Mouse (Mus musculus): ENCODE measurements around the gene Dvl1. TPM values are rescaled to one million over a fixed set of nuclear protein-coding genes. Genes with fewer than 3 reads are reported as not detected.

Gene Dvl1
- total RNA-seq, 2 experiments from 2014 or later = 87.9 to 88.0 TPM

DNA sequence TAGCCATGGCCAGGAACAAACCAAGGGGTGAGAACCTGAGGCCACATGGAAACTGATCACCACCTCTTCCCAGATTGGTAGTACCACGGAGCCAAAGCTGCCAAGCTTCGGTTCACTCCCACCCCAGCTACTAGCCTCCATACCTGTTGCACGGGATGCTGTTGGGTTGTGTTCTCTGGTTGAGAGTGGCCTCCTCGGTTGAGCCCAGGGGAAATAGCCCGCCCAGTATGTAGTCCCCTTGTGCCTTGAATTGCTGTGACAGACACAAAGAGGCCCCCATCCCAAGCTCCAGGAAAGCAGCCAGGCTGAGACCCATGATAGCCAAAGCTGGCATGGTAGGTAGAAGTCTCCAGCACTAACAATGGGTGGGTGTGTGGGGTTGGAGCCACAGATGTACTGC is 15.8 kb downstream of the Dvl1 start, which contains the start of gene Tas1r3:
Tas1r3 (minus strand) TSS at position 362 of the 400 bp plus-strand sequence.
- no peak for DNase-seq (ENCODE audit: low spot score in 2 of 2)
- intact Hi-C loops (cut with DNase I) = no loop called here

DNA sequence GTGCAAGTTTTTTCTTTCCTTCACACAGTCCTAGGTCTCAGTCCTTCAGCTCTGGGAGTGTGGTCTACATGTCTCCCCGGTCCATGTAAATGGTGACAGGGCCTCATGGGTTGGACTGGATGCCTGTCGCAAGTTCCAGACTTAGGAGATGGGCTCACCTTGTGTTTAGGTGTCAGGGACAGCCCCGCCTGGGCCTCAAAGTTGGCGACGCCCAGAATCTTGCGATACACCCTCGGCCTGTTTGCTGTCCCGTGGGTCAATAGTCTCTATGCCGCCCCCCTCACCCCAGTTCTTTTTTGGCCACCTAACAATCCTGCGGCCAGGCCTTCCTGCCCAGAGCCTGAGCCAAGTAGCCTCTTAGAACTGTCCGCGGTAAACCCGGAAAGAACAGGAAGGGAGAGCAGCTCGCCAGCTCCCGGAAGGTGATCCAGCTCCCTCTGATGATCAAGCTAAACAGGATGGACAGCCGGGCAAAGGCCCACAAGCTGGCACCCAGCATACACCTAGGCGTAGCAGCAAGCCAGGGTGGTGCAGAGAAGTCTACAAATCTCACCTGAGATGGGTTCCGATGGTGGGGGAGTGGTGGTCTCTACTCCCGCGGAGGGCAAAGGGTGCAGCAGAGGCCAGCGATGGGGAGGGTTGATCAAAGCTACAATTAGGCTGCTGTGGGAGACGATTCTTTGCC is 21.6 kb downstream of the Dvl1 start:
- intact Hi-C loops (cut with DNase I) = no loop called here
- DNase-seq (ENCODE audit: low spot score in 2 of 2) = no peak

DNA sequence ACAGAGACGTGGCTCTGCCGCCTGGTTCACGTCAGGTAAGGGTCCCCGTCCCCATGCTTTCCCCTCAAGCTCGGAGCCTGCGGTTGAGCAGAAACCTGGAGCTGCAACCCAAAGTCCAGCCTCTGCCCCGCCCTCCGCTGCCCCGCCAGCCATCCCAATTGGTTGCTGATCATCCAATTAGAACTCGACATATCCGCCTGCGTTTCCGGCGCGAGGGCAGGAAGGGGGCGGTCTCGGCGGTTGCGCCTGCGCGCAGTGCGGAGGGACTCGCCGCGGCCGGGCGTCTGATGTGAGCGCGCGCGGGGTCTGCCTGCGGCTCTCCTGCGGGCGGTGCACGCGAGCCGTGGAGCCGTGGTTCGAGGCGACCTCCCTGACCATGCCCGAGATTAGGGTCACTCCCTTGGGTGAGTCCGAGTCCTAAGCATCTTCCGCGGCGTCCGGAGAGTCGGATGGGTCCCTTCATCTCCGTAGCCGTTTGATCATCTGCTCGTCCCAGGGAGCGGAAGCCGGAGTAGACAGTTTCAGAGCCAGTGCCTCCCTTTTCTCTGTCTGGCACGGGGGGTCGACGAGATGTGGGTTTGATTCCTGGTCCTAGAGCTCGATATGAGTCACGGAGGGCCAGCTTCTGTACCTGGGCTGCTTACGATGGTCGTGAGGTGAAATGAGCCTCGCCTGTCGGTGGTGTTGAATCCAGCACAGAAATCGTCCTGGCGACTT is 22.3 kb downstream of the Dvl1 start, which contains the start of the genes Cptp and Ints11:
Cptp (minus strand) TSS at position 124 of the 717 bp plus-strand sequence.
Ints11 (plus strand) TSS at position 230 of the 717 bp plus-strand sequence.
- DNase-seq (ENCODE audit: low spot score in 2 of 2) = peak; percentile 95 to 98
- intact Hi-C loops (cut with DNase I) = no loop called here

DNA sequence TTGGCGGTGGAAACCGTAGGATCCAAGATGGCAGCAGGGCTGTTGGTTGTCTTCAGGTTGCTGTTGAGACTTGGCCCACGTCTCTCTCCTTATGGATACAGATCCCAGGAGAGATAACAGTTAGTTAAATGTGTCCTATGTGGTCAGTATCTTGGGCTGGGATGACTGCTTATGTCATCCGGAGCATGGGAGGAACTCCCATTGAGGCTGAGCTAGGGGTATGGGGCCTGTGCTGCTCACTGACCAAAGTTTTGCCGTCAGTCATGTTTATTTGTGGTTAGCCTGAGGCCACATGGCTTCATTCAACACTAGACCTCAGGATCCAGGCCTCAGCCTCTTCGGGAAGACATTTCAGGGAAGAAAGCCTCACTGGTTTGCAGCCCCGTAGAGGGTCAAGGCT is 24.2 kb downstream of the Dvl1 start:
- intact Hi-C loops (cut with DNase I) = no loop called here
- no peak for DNase-seq (ENCODE audit: low spot score in 2 of 2)

DNA sequence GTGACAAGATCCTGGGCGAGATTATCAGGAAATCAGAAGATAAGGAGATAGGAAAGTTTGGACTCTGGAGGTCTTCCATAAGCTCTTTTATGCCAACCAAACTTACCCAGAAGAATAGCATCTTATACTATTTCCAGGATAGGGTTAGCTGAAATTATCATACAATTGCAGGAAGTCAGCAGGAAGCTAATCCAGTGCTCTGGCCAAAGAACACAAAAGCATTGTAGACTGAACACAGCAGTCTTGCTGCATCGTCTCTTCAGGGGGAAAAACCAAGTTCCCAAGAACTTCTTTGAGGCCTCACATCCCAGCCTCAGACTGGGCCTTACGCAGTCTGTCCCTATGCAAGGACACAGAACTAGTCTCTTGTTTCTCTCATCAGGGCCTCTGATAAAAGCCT is 36.4 kb downstream of the Dvl1 start:
- no peak for DNase-seq (ENCODE audit: low spot score in 2 of 2)
- intact Hi-C loops (cut with DNase I) = no loop called here

DNA sequence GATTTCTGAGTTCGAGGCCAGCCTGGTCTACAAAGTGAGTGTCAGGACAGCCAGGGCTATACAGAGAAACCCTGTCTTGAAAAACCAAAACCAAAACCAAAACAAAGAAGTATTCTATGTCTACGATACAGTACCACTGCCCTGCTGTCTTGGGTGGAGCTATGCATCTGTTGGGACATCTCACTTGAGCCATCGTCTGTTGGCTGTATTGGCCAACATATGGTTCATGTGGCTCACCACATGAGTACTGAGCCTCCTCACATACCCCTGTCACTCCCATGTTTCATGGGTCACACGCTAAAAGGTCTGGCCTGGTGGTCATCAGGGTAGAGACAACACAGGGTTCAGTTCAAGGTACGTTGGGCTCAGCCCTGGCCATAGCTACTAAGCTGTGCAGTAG is 39.1 kb downstream of the Dvl1 start:
- DNase-seq (ENCODE audit: low spot score in 2 of 2) = no peak
- intact Hi-C loops (cut with DNase I) = no loop called here

DNA sequence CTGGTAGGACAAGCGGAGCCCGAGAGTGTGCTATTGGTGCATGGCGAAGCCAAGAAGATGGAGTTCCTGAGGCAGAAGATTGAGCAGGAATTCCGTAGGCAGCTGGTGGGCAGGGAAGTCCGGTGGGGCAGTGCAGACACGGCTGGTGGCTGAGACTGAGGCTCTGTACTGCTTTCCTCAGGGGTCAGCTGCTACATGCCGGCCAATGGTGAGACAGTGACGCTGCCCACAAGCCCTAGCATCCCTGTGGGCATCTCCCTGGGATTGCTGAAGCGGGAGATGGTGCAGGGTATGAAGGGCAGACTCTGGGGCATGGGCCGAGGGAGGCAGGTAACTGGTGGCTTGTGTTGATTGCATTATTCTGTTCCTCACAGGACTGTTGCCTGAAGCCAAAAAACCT is 40.5 kb downstream of the Dvl1 start:
- intact Hi-C loops (cut with DNase I) = no loop called here
- DNase-seq (ENCODE audit: low spot score in 2 of 2) = no peak

DNA sequence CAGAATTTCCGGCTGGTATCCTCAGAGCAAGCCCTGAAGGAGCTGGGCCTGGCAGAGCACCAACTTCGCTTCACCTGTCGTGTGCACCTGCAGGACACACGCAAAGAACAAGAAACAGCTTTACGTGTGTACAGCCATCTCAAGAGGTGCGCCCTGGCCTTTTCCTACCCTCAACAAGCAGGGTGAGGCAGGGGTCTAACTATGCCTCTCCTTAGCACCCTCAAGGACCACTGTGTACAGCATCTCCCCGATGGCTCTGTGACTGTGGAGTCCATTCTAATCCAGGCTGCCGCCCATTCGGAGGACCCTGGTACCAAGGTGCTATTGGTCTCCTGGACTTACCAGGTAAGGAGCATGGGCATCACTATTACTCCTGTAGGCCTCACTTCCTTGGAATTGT is 41.0 kb downstream of the Dvl1 start:
- intact Hi-C loops (cut with DNase I) = no loop called here
- no peak for DNase-seq (ENCODE audit: low spot score in 2 of 2)

DNA sequence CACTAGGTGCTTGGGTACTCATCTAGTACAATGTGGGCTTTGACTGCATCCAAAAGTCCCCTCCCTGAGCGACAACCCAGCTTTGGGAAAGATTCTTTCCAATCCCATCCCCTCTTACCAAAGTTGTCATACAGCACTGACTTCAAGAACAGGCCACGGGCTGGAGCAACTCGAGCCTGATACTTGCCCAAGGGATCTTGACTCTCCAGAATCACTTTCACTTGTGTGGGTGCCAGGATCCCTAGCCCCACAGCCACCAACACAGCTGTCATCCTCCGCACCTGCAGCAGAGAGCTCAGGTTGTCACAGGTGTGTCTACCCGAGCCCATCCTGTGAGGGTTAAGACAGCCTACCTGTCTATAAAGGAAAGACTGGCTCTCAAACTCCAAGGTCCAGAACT is 42.1 kb downstream of the Dvl1 start:
- intact Hi-C loops (cut with DNase I) = no loop called here
- DNase-seq (ENCODE audit: low spot score in 2 of 2) = no peak

DNA sequence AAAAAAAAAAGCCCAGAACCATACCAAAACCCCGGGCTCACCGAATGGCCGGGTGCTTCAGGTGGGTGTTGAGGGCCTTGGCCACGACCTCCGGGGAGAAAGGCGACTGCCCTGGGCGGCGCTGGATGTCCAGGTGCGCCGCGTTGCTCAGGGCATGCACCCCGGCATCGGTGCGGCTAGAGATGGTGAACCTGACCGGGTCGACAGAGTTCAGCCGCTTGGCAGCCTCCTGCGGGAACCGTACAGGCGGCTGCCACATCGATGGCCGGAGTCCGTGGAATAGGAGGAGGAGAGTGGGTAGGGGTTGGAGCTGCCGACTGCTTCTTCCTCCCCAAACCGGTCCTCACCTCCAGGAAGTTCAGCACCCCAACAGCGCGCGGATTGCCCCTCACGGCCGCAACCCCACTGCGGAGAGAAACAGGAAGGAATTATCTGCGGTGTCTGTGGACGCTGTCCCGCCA is 43.8 kb downstream of the Dvl1 start:
- no peak for DNase-seq (ENCODE audit: low spot score in 2 of 2)
- intact Hi-C loops (cut with DNase I) = no loop called here

DNA sequence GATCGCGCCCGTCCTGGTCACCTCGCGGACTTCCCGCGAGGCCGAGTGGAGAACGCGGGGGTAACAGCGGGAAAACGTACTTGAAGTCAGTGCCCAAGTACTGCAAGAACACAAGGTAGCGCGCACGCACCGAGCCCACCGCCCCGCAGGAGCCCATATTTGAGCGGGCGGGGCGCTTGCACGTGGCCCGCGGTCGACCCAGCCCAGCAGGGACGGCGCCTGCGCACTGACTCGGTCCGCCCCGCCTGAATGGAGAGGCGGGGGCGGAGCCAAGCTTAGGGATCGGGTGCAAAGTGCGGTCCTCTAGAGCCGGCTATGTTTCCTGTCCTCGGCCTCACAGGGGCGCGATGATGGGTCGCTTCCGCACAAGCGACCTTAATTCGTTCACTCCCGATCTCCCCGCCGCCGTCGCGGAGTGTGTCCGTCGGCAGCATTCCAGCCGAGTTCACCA is 44.4 kb downstream of the Dvl1 start, which contains the start of the genes Pusl1 and Acap3:
Pusl1 (minus strand) TSS at position 231 of the 451 bp plus-strand sequence.
Acap3 (plus strand) TSS at position 272 of the 451 bp plus-strand sequence.
- DNase-seq (ENCODE audit: low spot score in 2 of 2) = peak; percentile 97
- intact Hi-C loops (cut with DNase I) = no loop called here

DNA sequence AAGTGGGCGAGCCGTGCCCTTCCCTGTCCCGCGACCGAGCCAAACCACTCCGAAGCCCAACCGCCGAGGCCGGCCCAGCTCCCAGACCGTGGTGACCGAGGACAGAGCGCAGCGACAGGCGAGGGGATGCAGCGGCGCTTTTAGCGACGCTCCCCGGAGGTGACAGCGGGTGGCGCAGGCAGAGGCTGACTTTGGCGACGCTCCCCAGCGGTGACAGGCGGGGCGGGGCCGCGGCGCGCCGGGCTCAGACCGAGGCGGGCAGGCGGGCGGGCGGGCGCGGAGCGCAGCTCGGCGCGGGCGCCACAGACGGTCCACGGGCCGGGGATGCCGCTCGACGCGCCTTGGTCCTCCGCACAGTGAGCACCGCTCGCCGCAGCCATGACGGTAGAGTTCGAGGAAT is 44.8 kb downstream of the Dvl1 start:
- intact Hi-C loops (cut with DNase I) = no loop called here

DNA sequence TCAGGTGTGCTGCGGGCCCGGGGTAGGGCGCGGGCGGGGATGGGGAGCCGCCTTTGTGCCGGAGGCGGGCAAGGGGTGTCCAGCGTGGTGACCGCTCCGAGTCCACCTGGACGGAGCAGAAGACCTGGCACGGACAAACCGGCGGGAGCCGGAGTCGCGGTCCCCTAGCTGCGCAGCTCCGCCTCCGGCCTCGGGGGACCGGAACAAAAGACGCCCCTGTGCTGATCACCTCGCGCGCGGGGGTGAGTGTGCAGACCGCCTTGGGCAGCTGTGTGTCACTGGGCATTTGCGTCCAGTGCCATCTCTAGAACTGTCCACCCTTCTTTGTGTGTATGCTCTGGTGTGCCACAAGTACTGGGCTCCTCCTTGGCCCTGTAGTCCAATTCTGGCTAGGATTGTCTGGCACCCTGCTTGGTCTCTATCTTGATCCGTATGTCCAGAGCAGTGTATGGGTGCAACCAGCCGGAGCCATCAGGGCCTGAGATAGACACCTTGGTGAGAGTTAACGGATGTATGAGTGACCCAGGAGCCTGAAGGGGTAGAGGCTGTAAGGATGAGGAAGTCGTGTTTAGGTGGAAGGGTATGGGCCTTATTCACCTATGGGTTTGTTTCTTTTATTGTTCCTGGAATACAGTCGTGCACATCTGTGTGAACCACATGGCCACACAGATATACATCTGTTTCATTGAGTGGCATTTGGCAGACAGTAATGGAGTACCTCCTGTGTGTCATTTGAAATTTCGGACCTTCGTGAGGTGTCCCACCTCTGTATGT is 45.4 kb downstream of the Dvl1 start:
- intact Hi-C loops (cut with DNase I) = no loop called here
- peak in 1 of 2 experiments; percentile 35 for DNase-seq (ENCODE audit: low spot score in 2 of 2)

More for the DNA sequence above, 44.8 kb downstream of the Dvl1 start:
- peak; percentile 81 to 82 for DNase-seq (ENCODE audit: low spot score in 2 of 2)

DNA sequence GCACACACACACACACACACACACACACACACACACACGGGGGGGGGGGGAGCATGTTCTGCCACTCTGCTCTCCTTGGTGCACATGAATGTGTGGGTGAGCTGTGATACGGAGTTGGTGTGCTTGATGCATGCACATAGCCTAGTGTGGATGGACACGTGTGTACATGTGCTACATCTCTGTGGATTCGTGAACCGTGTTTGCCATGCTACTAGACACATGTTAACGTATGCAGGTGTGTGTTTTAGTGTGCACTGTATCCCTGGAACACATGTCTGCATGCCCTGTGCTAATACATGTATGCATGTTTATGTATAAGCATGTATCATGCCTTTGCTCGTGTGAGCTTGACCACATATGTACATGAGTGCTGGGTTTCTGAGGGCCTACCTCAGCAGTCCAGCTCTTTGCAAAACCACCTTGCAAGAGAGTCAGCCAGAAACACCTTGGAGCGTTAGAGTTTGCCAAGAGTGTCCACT is 46.0 kb downstream of the Dvl1 start:
- intact Hi-C loops (cut with DNase I) = no loop called here
- peak in 1 of 2 experiments; percentile 10 for DNase-seq (ENCODE audit: low spot score in 2 of 2)

DNA sequence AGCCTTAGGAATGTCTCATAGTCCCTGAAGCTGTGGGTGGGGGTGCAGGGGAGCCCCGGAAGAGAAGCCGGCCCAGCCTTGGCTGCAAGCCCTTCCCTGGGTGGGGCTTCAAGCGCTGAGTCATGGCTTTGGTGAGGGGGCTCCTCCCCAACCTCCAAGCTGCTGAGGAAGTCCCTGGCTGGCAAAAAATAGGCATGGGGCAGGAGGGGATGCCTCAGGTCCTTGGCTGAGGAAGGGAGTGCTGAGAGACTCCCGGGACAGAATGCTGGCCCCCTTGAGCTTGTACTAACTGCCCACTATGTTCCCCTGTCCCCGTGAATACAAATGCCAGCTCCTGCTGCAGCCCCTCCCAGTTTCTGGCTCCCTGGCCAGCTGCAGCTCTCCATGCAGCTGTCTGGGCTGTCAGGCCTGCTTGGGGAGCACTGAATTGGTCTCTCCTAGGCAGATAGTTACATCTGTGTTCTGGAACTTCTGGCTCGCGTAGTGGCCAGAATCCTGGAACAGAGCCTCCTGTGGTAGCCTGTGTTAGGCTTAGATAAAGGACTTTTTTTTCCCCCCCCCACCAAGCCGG is 47.2 kb downstream of the Dvl1 start:
- intact Hi-C loops (cut with DNase I) = loop anchor here (1.0 kb wide), 1 partner anchor 49 kb away; the partner anchor contains the start of gene Ube2j2
- DNase-seq (ENCODE audit: low spot score in 2 of 2) = peak; percentile 76 to 92

DNA sequence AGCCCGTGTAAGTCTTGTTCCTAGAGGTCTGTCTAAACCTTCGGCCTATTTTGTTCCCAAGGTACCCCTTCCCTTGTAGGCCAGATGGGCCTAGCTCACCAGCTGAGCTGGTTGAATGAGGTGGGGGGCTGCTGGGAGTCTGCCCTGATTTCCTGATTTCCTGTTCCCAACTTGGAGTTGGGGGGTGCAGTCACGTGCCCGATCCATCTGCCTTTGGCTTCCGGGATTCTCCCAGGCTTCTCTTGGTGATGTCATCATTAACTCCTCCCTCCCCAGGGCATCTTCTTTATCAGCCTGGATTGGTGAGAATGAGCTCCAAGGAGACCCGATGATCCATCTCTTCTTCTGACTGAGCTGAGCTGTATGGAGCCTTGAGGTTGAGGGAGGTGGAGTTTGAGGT is 48.0 kb downstream of the Dvl1 start:
- intact Hi-C loops (cut with DNase I) = no loop called here
- DNase-seq (ENCODE audit: low spot score in 2 of 2) = peak; percentile 79 to 90

DNA sequence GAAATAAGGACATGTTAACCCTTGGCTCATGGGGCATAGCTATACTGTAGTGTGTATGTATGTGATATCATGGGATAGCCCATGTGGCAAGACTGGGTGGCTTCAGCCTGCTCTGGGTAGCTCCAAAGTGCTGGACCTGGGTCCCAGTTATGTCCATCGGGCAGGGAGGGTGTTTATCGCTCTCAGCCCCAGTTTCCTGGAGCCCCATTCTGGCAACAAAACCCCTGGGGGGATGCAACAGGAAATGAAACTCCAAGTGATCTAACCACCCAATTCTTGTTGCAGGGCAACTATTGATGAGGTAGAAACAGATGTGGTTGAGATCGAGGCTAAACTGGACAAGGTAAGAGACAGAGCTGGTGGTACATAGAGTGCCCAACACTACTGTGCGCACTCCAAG is 48.6 kb downstream of the Dvl1 start:
- intact Hi-C loops (cut with DNase I) = no loop called here
- DNase-seq (ENCODE audit: low spot score in 2 of 2) = no peak

DNA sequence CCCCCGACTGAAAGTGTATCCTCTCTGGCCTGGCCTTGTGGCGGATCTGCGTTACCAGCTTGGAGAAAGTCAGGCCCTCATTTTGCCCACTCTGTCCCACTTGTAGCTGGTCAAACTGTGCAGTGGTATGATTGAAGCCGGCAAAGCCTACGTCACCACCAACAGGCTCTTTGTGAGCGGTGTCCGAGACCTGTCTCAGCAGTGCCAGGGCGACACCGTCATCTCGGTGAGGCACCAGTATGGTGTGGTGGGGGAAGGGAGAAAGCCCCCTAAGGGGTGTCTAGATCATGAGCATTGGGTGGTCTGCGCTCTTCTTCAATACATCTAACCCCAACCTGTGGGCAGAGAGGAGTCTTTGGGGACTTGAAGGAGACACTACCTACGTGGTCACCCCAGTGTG is 49.3 kb downstream of the Dvl1 start:
- DNase-seq (ENCODE audit: low spot score in 2 of 2) = peak in 1 of 2 experiments; percentile 0
- intact Hi-C loops (cut with DNase I) = no loop called here

DNA sequence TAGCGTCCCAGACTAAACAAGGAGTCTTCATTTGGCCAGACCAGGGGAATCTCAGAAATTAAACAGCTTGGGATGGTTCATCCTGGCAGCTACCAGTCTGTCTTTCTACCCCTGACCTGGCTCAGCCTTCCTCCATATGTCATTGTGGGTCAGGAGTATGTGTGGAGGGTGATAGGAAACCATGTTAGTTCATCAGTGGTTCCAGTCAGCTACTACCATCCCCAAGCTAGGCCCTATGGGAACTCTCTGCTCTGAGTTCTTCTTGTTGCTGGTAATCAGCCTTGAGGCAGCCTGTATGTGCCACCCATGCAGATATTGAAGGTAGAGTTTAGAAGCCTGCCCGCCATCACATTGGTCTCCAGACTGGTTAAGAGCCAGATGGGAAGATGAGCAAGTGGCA is 51.1 kb downstream of the Dvl1 start:
- no peak for DNase-seq (ENCODE audit: low spot score in 2 of 2)
- intact Hi-C loops (cut with DNase I) = no loop called here

Data from left cerebral cortex, postnatal 25 days (tissue).